Mouse (Mus musculus) liver, embryonic 14.5 days (tissue): ENCODE data around the gene Mrpl39.

ENCODE experiments used
- CTCF ChIP-seq: IDR thresholded peaks from 2 replicates; pipeline ENCODE4 v1.5.1; 2016; ENCODE audit warnings: antibody characterized with exemption, low read depth, control low read depth
- EP300 ChIP-seq: IDR thresholded peaks from 2 replicates; pipeline ENCODE4 v1.6.1; 2016; ENCODE audit warnings: antibody characterized with exemption, low read depth

DNA sequence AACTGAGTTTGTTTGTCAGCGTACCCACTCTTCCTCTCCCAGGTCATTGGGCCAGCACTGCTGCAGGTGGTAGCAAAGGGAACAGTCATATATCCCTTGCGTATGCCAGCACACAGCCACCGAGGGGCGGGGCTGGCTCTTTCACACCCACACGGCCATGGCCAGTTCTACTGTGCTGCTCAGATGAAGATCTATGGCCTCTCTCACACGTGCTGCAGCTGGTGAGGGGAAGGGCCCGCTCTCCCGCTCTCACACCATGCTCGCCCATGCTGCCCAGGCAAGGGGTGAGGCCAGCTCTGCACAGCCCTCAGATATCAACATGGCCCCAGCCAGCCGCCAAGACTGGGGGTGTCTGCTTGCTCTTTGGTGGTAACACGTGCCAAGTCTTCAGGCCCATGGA, 39.4 kb downstream of the Mrpl39 start:
- TF ChIP-seq EP300 (no peak), CTCF (no peak)
